Mouse (Mus musculus): ENCODE data around the gene Ptp4a2. TPM values are rescaled to one million over a fixed set of nuclear protein-coding genes. Genes with fewer than 3 reads are reported as not detected.
"Not testable (repeated sequence)": the region's sequence is repeated elsewhere in the genome, so short reads cannot be mapped to it uniquely, and the experiment has no call there.

The Ptp4a2 gene
- total RNA-seq, 2 experiments from 2014 or later, result 600 to 670 TPM

DNA sequence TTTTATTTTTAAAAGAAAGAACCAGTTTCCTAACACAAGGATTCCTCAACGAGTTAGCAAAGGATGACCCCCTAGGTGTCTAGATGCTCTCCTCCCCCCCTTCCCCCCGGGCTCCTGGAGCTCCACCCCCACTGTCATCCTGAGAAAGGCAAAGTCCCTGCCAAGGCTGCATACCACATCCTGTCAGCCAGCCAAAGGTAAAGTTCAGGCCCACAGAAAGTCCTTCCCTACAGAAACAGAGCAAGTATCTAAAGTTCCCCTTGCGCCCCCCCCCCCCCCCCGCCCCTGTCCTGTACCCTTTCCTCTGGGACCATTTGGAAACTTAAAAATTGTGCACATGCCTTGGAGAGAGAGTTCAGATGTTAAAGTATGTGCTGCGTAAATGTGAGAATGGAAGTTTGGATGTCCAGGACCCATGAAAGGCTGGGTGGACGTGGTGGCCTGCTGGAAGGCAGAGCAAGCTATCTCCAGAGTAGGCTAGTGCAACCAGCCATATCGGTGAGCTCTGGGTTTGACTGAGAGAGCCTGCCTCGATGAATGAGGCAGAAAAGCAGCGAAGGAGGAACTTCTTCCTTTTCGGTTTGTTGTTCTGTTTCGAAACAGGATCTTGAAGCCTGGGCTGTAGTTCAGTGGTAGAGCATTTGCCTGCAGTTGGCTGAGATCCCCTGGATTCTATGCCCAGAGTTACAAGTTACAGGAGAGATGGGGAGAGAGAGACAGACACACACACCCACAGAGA lies 71.7 kb downstream of the Ptp4a2 start:
- peak; percentile 43 for DNase-seq (ENCODE audit: low spot score)

DNA sequence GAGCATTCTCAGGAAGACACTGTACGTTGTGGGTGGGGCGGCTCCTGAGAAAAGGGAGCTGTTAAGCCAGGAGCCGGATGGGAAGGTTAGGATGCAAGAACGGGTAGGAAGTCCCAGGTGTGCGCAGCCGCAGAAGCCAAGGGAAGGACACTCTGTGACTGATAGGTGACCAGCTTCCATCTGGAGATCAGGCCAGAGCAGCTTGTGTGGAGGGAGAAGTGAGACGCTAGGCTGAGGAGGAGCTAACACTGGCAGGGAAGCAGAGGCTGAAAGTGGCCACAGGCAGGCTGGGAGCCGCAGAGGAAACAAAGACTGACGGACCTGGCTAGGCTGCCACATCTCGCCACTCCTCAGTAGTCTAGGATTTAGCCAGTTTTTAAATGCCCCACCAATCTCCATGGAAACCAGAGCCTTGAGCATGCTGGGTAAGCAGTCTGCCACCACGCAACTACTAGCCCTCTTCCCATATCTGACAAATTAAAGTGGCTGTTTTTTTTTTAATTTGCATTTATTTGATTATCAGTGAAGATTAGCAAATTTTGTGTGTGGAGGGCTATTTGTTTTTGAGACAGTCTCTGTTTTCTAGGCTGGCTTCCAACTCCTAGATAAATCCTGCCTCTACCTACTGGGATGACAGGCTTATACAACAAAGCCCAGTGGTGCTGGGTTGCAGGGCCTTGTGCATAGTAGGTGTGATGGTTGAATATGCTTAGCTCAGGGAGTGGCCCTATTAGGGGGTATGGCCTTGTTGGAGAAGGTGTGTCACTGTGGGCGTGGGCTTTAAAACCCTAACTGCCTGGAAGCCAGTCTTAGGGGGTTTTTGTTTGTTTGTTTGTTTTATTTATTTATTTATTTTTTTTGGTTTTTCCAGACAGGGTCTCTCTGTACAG lies 73.3 kb downstream of the Ptp4a2 start:
- no peak for DNase-seq (ENCODE audit: low spot score)

DNA sequence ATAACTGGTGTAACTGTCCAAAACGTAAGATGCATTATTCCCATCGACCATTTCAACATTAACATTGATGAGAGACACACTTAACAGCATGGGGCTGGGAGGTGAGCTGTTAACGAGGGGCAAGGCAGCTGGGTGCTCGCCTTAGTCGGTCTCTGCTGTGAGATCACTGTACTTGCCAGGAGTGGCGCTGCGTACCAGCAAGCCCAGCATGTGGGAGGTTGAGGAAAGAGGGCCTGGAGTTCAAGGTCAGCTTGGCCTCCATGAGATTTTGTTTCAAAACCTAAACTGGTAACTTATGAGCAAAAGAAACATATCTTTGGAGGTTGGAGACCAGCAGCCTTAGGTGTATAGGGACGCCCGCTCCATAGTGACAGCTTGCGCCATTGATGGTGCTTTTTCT lies 78.6 kb downstream of the Ptp4a2 start:
- no peak for DNase-seq (ENCODE audit: low spot score)

DNA sequence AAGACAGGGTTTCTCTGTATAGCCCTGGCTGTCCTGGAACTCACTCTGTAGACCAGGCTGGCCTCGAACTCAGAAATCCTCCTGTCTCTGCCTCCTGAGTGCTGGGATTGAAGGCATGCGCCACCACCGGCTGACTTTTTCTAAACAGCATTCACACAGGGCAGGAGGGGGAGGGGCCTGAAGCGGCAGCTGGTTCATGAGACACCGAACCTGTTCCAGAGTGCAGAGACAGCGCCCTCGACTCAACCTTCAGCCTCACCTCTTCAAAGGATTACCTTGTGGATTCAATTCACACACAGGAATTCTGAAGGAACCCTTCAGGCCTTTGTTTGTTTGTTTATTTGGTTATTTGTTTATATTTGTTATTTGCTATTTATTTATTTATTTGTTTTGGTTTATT lies 79.1 kb downstream of the Ptp4a2 start:
- DNase-seq (ENCODE audit: low spot score), result no peak

DNA sequence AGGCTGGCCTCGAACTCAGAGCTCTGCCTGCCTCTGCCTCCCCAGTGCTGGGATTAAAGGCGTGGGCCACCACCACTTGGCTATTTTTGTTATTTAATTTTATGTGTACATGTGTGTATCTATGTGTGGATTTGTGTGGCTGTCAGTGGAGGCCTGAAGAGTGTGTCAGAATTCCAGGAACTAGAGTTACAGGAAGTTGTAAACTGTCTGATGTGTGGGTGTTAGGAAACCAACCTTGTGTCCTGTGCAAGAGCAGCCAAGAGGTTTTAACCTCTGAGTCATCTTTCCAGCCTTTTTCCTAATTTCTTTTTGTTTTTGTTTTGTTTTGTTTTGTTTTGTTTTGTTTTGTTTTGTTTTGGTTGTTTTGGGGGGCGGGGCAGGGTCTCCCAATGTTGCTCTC lies 83.8 kb downstream of the Ptp4a2 start:
- no peak for DNase-seq (ENCODE audit: low spot score)

DNA sequence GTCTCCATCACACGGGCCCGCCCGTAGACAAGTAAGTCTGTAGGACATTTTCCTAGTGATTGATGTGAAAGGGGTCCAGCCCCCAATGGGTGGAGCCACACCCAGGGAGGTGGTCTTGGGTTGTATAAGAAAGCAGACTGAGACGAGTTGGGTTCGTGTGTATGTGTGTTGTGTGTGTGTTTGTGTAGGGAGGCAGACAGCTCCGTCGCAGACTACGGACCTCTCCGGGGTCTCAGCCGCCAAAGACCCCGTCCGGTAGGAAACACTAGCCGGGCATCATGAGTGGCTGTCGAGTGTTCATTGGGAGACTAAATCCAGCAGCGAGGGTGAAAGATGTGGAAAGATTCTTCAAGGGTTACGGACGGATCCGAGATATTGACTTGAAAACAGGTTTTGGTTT lies 87.8 kb downstream of the Ptp4a2 start:
- DNase-seq (ENCODE audit: low spot score), result not testable (repeated sequence)

Small RNAs within 50 kb of the gene (microRNA-seq; reads per million reads assigned to microRNA genes)
- gene Gm28017, result not detected

Other genes with a start within 250 kb of the Ptp4a2 start
- not detected for gene Lck, start 237.6 kb upstream of the Ptp4a2 start, total RNA-seq (2021)
- gene Fam167b, start 232.7 kb upstream of the Ptp4a2 start, total RNA-seq (2021), result not detected
- 100 to 1,000 TPM; 132 to 136 TPM for gene Eif3i, start 210.6 kb upstream of the Ptp4a2 start, total RNA-seq (2021)
- 10 to 100 TPM; 28.8 to 32.9 TPM for gene Tmem234, start 210.6 kb upstream of the Ptp4a2 start, total RNA-seq (2021)
- gene Dcdc2b, start 197.0 kb upstream of the Ptp4a2 start, total RNA-seq (2021), result under 1 TPM; 0.71 to 0.84 TPM
- gene Iqcc, start 192.1 kb upstream of the Ptp4a2 start, total RNA-seq (2021), result 1 to 10 TPM; 7.4 to 8.8 TPM
- gene Ccdc28b, start 187.3 kb upstream of the Ptp4a2 start, total RNA-seq (2021), result 10 to 100 TPM; 28.7 to 29.2 TPM
- gene Txlna, start 170.2 kb upstream of the Ptp4a2 start, total RNA-seq (2021), result 10 to 100 TPM; 17.4 to 18.6 TPM
- gene Kpna6, start 138.5 kb upstream of the Ptp4a2 start, total RNA-seq (2021), result 10 to 100 TPM; 74.1 to 78.0 TPM
- 1 to 10 TPM; 3.0 to 3.9 TPM for gene Tmem39b, start 114.4 kb upstream of the Ptp4a2 start, total RNA-seq (2021)
- gene Khdrbs1, start 68.9 kb upstream of the Ptp4a2 start, total RNA-seq (2021), result 10 to 100 TPM; 22.7 to 24.3 TPM
- not detected for gene Spocd1, start 118.0 kb downstream of the Ptp4a2 start, total RNA-seq (2021)
- 1 to 10 TPM in 1 of 2 experiments, under 1 TPM in 1; 0.21 to 2.5 TPM for gene Adgrb2, start 173.7 kb downstream of the Ptp4a2 start, total RNA-seq (2021)
- gene Col16a1, start 236.6 kb downstream of the Ptp4a2 start, total RNA-seq (2021), result 1 to 10 TPM; 2.5 to 2.9 TPM